Comparison of ENCODE assay signal across 19 mouse cellular contexts in genomic region chr3:144257714-144258517, GRCm38 (mm10). TPM values are rescaled to one million over a fixed set of nuclear protein-coding genes. Genes with fewer than 3 reads are reported as not detected.
DNase-seq lines count a peak whose midpoint lies in the region; ATAC-seq lines count a peak whose summit lies in the region.
"Had no signal": no experiment of that assay in that cellular context is flagged by ENCODE, and none has a peak within 500 bp of the region (broad histone marks: within the 10 kb centered on the region; RNA-seq: fewer than 3 reads in every experiment).

No protein-coding gene starts in this region.

- H3K36me3 ChIP-seq in hindbrain, embryonic 11.5 days (ENCODE audit: control insufficient read depth, insufficient read depth, low read length), result no peaks in the 10 kb centered on the region
- no peaks in the 10 kb centered on the region for H3K36me3 ChIP-seq in hindbrain, embryonic 14.5 days (replicated peaks; ENCODE audit: control insufficient read depth, insufficient read depth)
- H3K36me3 ChIP-seq in forebrain, embryonic 13.5 days (ENCODE audit: poor library complexity, severe bottlenecking), result no peaks in the 10 kb centered on the region
- H3K36me3 ChIP-seq: embryonic facial prominence, embryonic 13.5 days; heart, embryonic 15.5 days; limb, embryonic 12.5 days had no signal

- no peak overlapping the region for H3K4me3 ChIP-seq in hindbrain, embryonic 11.5 days (ENCODE audit: low read depth, low read length)
- H3K4me3 ChIP-seq in hindbrain, embryonic 14.5 days (replicated peaks; ENCODE audit: low read length), result no peak overlapping the region
- H3K4me3 ChIP-seq in brown adipose tissue, adult 24 weeks (ENCODE audit: insufficient read depth, low read depth, low read length), result no peak overlapping the region
- H3K4me3 ChIP-seq in forebrain, embryonic 13.5 days, result no peak overlapping the region
- H3K4me3 ChIP-seq: embryonic facial prominence, embryonic 13.5 days; heart, embryonic 15.5 days; limb, embryonic 12.5 days had no signal

- WGBS in hindbrain, embryonic 11.5 days, result 72% methylated on average over 6 of the region's 6 CpGs
- 74% methylated on average over 6 of the region's 6 CpGs for WGBS in hindbrain, embryonic 14.5 days
- WGBS in forebrain, embryonic 13.5 days, result 72% methylated on average over 6 of the region's 6 CpGs

- no peaks in the 10 kb centered on the region for H3K27me3 ChIP-seq in hindbrain, embryonic 11.5 days (ENCODE audit: control insufficient read depth, insufficient read depth, low read length)
- H3K27me3 ChIP-seq in hindbrain, embryonic 14.5 days (ENCODE audit: control insufficient read depth, insufficient read depth, low read length), result no peaks in the 10 kb centered on the region
- H3K27me3 ChIP-seq in forebrain, embryonic 13.5 days, result no peaks in the 10 kb centered on the region
- H3K27me3 ChIP-seq: embryonic facial prominence, embryonic 13.5 days; heart, embryonic 15.5 days; limb, embryonic 12.5 days; Patski had no signal

- ATAC-seq in hindbrain, embryonic 11.5 days (ENCODE audit: low FRiP score), result peak; percentile 36; the same call in 1 of the 2 replicates
- no peak for ATAC-seq in hindbrain, embryonic 14.5 days (ENCODE audit: low FRiP score)
- peak; percentile 24; the same call in 1 of the 2 replicates for ATAC-seq in forebrain, embryonic 13.5 days
- 0 out of 2 replicates have a peak, but pooled peaks have one; percentile 23 for ATAC-seq in megakaryocyte-erythroid progenitor cell, adult 5-6 weeks (replicated peaks; ENCODE audit: low FRiP score, low TSS enrichment, poor library complexity, severe bottlenecking)
- ATAC-seq: activated CD4-positive, CD25-positive, alpha-beta regulatory T cell, adult 4 months; hindbrain, embryonic 16.5 days; intestine, postnatal 0 days; Patski had no signal

- H3K9me3 ChIP-seq in hindbrain, embryonic 11.5 days (ENCODE audit: control insufficient read depth, low read length), result no peaks in the 10 kb centered on the region
- no peaks in the 10 kb centered on the region for H3K9me3 ChIP-seq in hindbrain, embryonic 14.5 days (ENCODE audit: control insufficient read depth, low read length)
- no peaks in the 10 kb centered on the region for H3K9me3 ChIP-seq in forebrain, embryonic 13.5 days (replicated peaks)
- H3K9me3 ChIP-seq: embryonic facial prominence, embryonic 13.5 days; heart, embryonic 15.5 days; limb, embryonic 12.5 days had no signal

- no peak overlapping the region for H3K27ac ChIP-seq in hindbrain, embryonic 11.5 days (ENCODE audit: low read depth, low read length)
- H3K27ac ChIP-seq in hindbrain, embryonic 14.5 days, result no peak overlapping the region
- H3K27ac ChIP-seq in brown adipose tissue, adult 24 weeks (replicated peaks; ENCODE audit: low read depth, low read length), result peak overlapping the region; percentile 37; the same call in 1 of the 2 replicates
- no peak overlapping the region for H3K27ac ChIP-seq in forebrain, embryonic 13.5 days
- H3K27ac ChIP-seq: embryonic facial prominence, embryonic 13.5 days; heart, embryonic 15.5 days; limb, embryonic 12.5 days; liver, embryonic 14.5 days had no signal

- no peaks in the 10 kb centered on the region for H3K4me1 ChIP-seq in hindbrain, embryonic 11.5 days (replicated peaks; ENCODE audit: control insufficient read depth, insufficient read depth, low read length)
- H3K4me1 ChIP-seq in hindbrain, embryonic 14.5 days (replicated peaks; ENCODE audit: control insufficient read depth, insufficient read depth, low read length), result no peaks in the 10 kb centered on the region; the same call in 1 of the 2 replicates
- peaks cover 14% of the 10 kb centered on the region for H3K4me1 ChIP-seq in brown adipose tissue, adult 24 weeks (ENCODE audit: control insufficient read depth, insufficient read depth, insufficient read length, low read length)
- H3K4me1 ChIP-seq in forebrain, embryonic 13.5 days, result peaks cover 20% of the 10 kb centered on the region
- H3K4me1 ChIP-seq: heart, embryonic 15.5 days had no signal

- no peak overlapping the region for H3K4me2 ChIP-seq in hindbrain, embryonic 11.5 days (replicated peaks; ENCODE audit: low read depth, low read length)
- H3K4me2 ChIP-seq in hindbrain, embryonic 14.5 days (replicated peaks), result no peak overlapping the region
- H3K4me2 ChIP-seq in forebrain, embryonic 13.5 days, result no peak overlapping the region
- H3K4me2 ChIP-seq: embryonic facial prominence, embryonic 13.5 days; heart, embryonic 15.5 days; limb, embryonic 12.5 days had no signal

- H3K9ac ChIP-seq in hindbrain, embryonic 11.5 days (ENCODE audit: low read depth, low read length), result no peak overlapping the region
- no peak overlapping the region for H3K9ac ChIP-seq in hindbrain, embryonic 14.5 days
- H3K9ac ChIP-seq in forebrain, embryonic 13.5 days, result no peak overlapping the region
- H3K9ac ChIP-seq: embryonic facial prominence, embryonic 13.5 days; heart, embryonic 15.5 days; limb, embryonic 12.5 days; liver, embryonic 14.5 days had no signal

- no peak for DNase-seq in hindbrain, embryonic 11.5 days (ENCODE audit: low spot score)
- no peak for DNase-seq in hindbrain, embryonic 14.5 days (ENCODE audit: low spot score)
- no peak for DNase-seq in thymus, postnatal 0 days (ENCODE audit: low spot score)
- no peak for DNase-seq in embryo, embryonic 10 days (ENCODE audit: low spot score)
- DNase-seq: cerebellum, adult 11 months; kidney, postnatal 10 days; layer of hippocampus, adult 9-11 months; right cerebral cortex, postnatal 4 days had no signal

RNA-seq across cellular contexts. Expression of gene Lmo4, which starts 52.9 kb away (rescaled TPM):
- polyA plus RNA-seq in hindbrain, embryonic 11.5 days (2014; fragmentation: Nextera tagmentation; extraction: Ambion mirVana), result 64.6 and 69.4 TPM in 2 replicates
- polyA plus RNA-seq in hindbrain, embryonic 14.5 days (2014; fragmentation: Nextera tagmentation; extraction: Ambion mirVana), result 108 and 114 TPM in 2 replicates
- 56.3 and 75.0 TPM in 2 replicates for polyA plus RNA-seq in brown adipose tissue, adult 24 weeks (2012; ENCODE audit: insufficient read depth, insufficient read length, missing spikeins)
- polyA plus RNA-seq in forebrain, embryonic 13.5 days (2015; fragmentation: Nextera tagmentation; extraction: Ambion mirVana), result 66.6 and 90.8 TPM in 2 replicates
- 23.9 and 27.0 TPM in 2 replicates for total RNA-seq in megakaryocyte-erythroid progenitor cell, adult 5-6 weeks (2014; fragmentation: Nextera tagmentation)
- 18.7 and 18.9 TPM in 2 replicates for total RNA-seq in megakaryocyte-erythroid progenitor cell, adult 5-6 weeks (2017)
- polyA plus RNA-seq in thymus, postnatal 0 days (2015; fragmentation: Nextera tagmentation; extraction: Ambion mirVana), result 39.6 and 43.4 TPM in 2 replicates
